Mouse (Mus musculus) gastrocnemius, postnatal 4 days (tissue): ENCODE data around the gene Ggt6. TPM values are rescaled to one million over a fixed set of nuclear protein-coding genes. Genes with fewer than 3 reads are reported as not detected.
"Not testable (repeated sequence)": the region's sequence is repeated elsewhere in the genome, so short reads cannot be mapped to it uniquely, and the experiment has no call there.

ENCODE experiments used
- DNase-seq, 2 experiments: peaks; one replicate each; pipeline ENCODE4 v3.0.0; 2021 to 2022; ENCODE audit warnings: low spot score in 2 of 2, mixed read lengths in 2 of 2
- total RNA-seq, 2 experiments: library from RNA; stranded (reverse); gene quantifications; 2 replicates each; pipeline ENCODE4 v1.2.3; 2021

The Ggt6 gene
- total RNA-seq, 2 experiments from 2014 or later, result 0.23 to 0.32 TPM

- no peak for DNase-seq
Observed at GRCm38 (mm10) chr11:72410521-72411092, 24.7 kb upstream of the Ggt6 start.

DNA sequence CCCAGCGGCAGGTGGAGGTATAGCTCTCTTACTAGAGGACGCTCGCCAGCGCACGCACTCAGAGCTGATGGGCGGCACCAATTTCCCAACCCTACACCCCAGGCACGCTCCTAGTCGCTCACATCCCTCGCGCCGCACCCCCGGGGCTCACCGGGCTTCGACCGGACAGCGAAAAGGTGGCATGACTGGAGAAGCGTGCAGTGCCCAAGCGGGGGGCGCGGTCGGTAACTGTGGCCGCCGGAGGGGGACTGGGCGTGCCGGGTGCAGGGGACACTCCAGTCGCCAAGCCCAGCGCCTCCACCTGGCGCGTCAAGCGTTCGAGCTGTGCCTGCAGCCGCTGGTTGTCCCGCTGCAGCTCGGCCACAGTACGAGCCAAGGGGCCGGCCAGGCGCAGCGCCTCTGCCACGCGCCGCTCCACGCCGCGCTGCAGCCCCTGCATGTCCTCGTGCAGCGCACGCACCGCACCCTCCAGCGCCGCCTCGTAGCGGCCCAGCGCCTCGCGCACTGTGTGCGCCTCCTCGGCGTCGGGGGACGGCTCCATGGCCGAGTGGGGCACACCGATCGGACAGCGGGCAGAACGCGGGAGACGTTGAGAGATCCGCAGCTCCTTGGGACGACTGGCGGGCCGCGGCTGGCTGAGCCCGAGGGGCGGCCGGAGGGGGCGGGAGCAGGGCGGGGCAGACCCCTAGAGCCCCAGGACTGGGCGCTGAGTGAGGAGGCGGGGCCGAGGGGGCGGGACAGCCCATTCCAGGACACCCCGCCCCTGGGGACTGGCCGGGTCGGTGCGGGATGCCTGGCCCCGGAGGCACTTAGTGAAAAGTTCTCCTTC is 24.0 kb upstream of the Ggt6 start, which contains the start of gene Smtnl2:
Gene Smtnl2, minus strand, starts transcription at position 621 of the 829 bp plus-strand sequence.
- peak; percentile 85 to 91 for DNase-seq

- DNase-seq, result no peak
Observed at GRCm38 (mm10) chr11:72411945-72412344, 23.4 kb upstream of the Ggt6 start.

- peak in 1 of 2 experiments; percentile 49 for DNase-seq
Observed at GRCm38 (mm10) chr11:72413016-72413415, 22.3 kb upstream of the Ggt6 start.

GRCm38 (mm10) chr11:72413601-72414190 is 21.6 kb upstream of the Ggt6 start:
- DNase-seq, result no peak

DNA sequence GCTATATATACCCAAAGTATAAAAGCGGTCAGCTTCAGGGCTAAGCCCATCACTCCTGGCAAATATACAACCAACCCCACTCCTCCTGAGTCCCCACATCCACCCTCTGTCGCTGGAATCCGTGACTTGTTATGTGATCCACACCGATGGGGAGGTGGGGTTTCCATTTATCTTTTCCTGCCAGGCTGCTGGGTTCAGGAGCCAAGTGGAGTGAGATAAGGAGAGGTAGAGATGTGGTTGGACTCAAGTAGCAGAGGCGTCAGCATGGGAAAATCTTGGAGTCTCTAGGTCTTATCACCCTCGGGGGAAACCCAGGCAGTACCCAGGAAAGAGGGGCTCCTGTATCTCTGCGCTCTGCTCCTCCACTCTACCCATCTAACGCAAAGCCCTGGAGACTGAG is 20.2 kb upstream of the Ggt6 start:
- no peak for DNase-seq

- DNase-seq, result no peak
Observed at GRCm38 (mm10) chr11:72416666-72417065, 18.7 kb upstream of the Ggt6 start.

DNA sequence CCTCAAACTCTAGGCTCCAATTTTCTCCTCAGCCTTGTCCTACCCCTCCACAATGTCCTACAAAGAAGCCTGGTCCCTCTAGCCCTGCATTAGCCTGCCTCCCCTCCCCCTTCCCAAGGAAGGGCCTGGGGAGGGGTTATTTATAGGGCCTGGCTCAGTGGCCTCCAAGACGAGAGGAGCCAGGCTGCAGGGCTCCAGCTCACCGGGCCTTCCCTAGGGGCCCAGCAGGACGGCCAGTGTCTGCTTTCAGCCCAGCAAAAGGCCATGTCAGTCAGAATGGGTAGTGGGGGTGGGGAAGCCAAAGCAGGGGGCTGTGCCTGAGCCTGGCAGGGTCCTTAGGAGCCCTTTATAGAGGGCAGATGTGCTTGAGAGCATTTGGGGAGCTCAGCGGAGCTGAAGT is 17.9 kb upstream of the Ggt6 start:
- DNase-seq, result no peak

DNA sequence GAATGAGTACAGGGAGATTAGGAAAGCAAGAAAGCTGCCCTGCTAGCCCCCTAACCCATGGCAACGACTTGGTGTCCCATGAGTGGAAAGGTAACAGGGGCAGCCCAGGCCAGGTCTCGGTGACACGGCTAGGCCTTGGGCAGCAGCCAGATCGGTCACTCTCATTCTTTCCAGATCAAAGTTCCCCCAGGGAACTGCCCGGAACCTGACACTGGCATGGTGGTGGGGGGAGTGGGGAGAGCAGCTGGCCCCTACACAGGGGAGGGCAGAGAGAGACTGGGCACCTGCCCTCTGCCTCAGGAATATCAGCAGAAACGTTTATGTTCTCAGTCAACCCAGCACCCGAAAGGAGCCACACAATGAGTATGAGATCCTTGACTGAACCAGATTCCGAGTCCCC is 17.1 kb upstream of the Ggt6 start:
- DNase-seq, result no peak

- no peak for DNase-seq
Observed at GRCm38 (mm10) chr11:72419006-72419405, 16.3 kb upstream of the Ggt6 start.

DNA sequence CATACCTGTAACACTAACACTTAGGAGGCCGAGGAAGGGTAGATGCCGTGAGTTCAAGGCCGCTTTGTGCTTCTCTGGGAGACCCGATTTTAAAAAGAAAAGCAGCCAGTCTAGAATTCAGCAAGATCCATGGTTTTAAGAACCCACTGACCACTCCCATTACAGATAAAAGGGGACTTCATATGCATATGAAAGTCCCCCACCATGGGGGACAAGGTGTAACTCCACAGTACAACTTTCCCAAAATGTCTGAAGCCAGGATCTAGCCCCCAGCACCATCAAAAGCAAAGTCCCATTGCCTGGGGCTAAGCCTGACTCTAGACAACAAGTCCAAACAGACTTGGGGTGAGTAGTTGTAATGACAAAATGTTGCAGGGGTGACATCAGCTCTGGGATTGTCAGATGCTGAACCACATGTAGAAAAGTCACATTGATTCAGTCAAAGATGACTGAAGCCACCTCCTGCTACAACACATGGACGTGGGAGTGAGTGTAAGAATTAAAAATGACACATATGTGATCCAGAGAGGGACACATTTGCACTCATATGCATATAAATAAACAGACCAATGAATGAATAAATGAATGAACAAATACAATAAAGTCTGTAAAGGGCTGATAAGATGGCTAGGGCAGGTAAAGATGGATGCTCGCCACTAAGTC is 14.7 kb upstream of the Ggt6 start:
- DNase-seq, result no peak

- no peak for DNase-seq
Observed at GRCm38 (mm10) chr11:72421518-72422278, 13.6 kb upstream of the Ggt6 start.

DNA sequence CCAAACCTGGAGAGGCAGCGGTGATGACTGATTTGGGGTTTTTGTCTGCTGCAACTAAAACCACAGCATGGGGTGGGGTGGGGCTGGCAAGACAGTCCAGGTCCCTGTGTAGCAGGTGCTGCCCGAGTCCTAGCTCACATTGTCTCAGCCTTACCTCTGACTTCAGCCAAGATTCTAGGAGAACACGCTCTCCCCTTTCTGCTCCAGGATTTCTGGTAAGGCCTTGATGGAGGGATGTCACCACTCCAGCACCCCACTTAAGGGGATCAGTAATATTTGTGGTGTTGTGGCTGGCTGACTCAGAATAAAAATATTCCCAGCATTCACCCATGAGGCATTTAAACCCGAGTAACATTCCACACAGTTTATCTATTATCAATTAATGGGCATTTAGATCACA is 11.6 kb upstream of the Ggt6 start:
- no peak for DNase-seq

- no peak for DNase-seq
Observed at GRCm38 (mm10) chr11:72425201-72425600, 10.1 kb upstream of the Ggt6 start.

- no peak for DNase-seq
Observed at GRCm38 (mm10) chr11:72426884-72427283, 8.4 kb upstream of the Ggt6 start.

DNA sequence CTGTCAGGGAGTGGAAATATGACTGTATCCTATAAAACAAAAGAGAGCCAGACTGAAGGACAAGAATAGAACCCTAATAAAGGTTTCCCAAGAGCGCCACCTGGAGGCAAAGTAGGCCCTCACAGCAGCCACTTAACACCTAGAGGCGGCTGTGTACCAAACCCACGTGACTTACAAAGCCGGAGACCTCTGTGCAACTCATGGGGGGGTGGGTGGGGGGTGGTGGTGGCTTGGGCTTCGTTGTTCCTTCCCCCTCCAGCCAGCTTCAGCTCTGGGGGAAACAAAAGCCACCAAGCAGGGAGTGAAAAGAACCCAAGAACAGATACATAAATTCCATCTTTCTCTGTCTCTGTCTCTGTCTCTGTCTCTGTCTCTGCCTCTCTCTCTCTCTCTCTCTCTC is 6.6 kb upstream of the Ggt6 start:
- peak; percentile 68 to 84 for DNase-seq

DNA sequence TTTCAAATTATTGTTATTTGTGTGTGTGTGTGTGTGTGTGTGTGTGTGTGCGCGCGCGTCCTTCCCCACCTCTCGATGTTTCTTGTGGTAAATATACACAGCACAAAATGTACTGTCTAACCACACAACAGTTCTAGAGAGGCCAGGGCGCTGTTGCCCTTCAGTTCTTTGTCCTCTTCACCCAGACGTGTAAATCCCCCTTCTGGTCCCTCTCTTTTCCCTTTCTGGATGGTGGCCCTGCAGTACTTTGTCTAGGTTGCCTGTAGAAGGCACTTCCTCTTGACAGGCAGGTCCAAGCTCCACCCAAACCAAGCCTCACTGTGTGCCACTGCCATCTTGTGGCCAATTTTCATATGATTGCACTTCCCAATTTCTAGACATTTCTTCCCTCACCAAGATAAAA is 6.0 kb upstream of the Ggt6 start:
- DNase-seq, result peak in 1 of 2 experiments; percentile 70

GRCm38 (mm10) chr11:72430311-72431068 is 4.8 kb upstream of the Ggt6 start:
- DNase-seq, result not testable (repeated sequence)

- DNase-seq, result no peak
Observed at GRCm38 (mm10) chr11:72435694-72436045, 344 bp downstream of the Ggt6 start.

GRCm38 (mm10) chr11:72436271-72436670 is 945 bp downstream of the Ggt6 start:
- DNase-seq, result peak in 1 of 2 experiments; percentile 44
